Comparison of ENCODE assay signal across 8 mouse cellular contexts in the genomic region with DNA sequence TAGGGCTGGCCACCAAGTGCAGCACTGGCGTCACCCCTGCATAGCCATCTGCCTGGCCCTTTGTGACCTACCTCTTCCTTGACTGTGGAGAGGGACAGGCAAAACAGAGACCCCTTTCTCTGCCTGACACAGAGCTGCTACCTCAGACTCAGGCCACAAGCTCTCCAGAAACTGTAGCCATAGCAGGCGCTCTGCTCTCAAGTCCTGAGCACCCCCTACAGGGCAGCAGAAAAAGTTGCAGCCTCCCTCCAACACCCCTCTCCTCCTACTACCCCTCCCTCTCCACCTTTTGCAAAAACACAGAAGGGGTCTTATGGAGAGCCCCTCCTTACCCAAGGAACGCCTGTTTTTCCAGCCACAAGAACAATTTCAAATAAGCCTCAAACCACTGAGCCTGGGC. TPM values are rescaled to one million over a fixed set of nuclear protein-coding genes. Genes with fewer than 3 reads are reported as not detected.
A peak's percentile ranks its signal among the peaks of the same experiment; 100 is the strongest.
DNase-seq lines count a peak whose midpoint lies in the region; ATAC-seq lines count a peak whose summit lies in the region.

TSS of gene Mroh3 (minus strand) at position 26 of the 400 bp plus-strand sequence.

- H3K4me1 ChIP-seq in stomach, embryonic 14.5 days (ENCODE audit: control insufficient read depth, insufficient read depth, low read length), result no peaks in the 10 kb centered on the region

- peaks cover 10% of the 10 kb centered on the region; the same call in 1 of the 2 replicates for H3K36me3 ChIP-seq in stomach, embryonic 14.5 days (ENCODE audit: control insufficient read depth, insufficient read depth, low read length)

- no peak within 1 kb of the TSS for H3K27ac ChIP-seq in stomach, embryonic 14.5 days (ENCODE audit: low read length)

- DNase-seq in cerebellum, adult 9-10 months, result peak; percentile 9
- DNase-seq in spleen, postnatal 36 days (ENCODE audit: low spot score in 2 of 2), result peak; percentile 7 to 11
- DNase-seq in spleen, adult 12 weeks (ENCODE audit: low spot score), result no peak
- peak; percentile 43 for DNase-seq in lung, postnatal 14 days
- DNase-seq in cerebellum, adult 11-12 months, result no peak

- H3K9me3 ChIP-seq in stomach, embryonic 14.5 days (ENCODE audit: control insufficient read depth, low read depth, low read length), result no peaks in the 10 kb centered on the region

- H3K9ac ChIP-seq in stomach, embryonic 14.5 days (replicated peaks; ENCODE audit: low read depth, low read length), result no peak within 1 kb of the TSS

- H3K27me3 ChIP-seq in stomach, embryonic 14.5 days (ENCODE audit: control insufficient read depth, insufficient read depth, low read length), result no peaks in the 10 kb centered on the region

- no peak within 1 kb of the TSS for H3K4me2 ChIP-seq in stomach, embryonic 14.5 days (replicated peaks; ENCODE audit: low read depth, low read length)

- no peak within 1 kb of the TSS for H3K4me3 ChIP-seq in stomach, embryonic 14.5 days (ENCODE audit: low read depth, low read length)

- WGBS in stomach, embryonic 14.5 days, result 57% methylated on average over 3 of the region's 3 CpGs

- no peak for ATAC-seq in cerebellum, adult (ENCODE audit: insufficient number of reproducible peaks, low FRiP score, low TSS enrichment)
- ATAC-seq in hematopoietic stem cell, adult 5-6 weeks (replicated peaks in 1 of 2; ENCODE audit: insufficient read depth in 1 of 2, low FRiP score in 2 of 2, low TSS enrichment in 1 of 2, low read depth in 1 of 2, poor library complexity in 2 of 2, severe bottlenecking in 2 of 2), result peak; percentile 75 to 81; a peak in 3 of 4 replicates
- 0 out of 2 replicates have a peak, but pooled peaks have one; percentile 28 for ATAC-seq in stomach, embryonic 14.5 days (ENCODE audit: insufficient number of reproducible peaks, insufficient read depth, low FRiP score, low read depth)

RNA-seq across cellular contexts. Expression of gene Mroh3, which starts in this region (rescaled TPM):
- total RNA-seq in hematopoietic stem cell, adult 5-6 weeks (2017), result not detected in 2 replicates
- 1.5 and 2.7 TPM in 2 replicates for polyA plus RNA-seq in stomach, embryonic 14.5 days (2014; fragmentation: Nextera tagmentation; extraction: Ambion mirVana)

Comparison
In these comparisons a context has a peak if more than half of its experiments do, and no peak if none do; other contexts are left out.
1. DNase-seq: peak in cerebellum, adult 9-10 months (single experiment), spleen, postnatal 36 days (2 of 2) and lung, postnatal 14 days (single experiment); none in spleen, adult 12 weeks (single experiment) and cerebellum, adult 11-12 months (single experiment).
2. Peak in ATAC-seq in hematopoietic stem cell, adult 5-6 weeks; RNA of the gene not detected or under 1 TPM.